Mouse (Mus musculus) 3T3-L1 (cell line): ENCODE data around the gene Rpl35.
"Not testable (repeated sequence)": the region's sequence is repeated elsewhere in the genome, so short reads cannot be mapped to it uniquely, and the experiment has no call there.

Experiments used
- DNase-seq: peaks from one replicate; pipeline ENCODE4 v3.0.0-alpha.2; 2015; ENCODE audit warnings: low read depth, low spot score

The Rpl35 gene

DNA sequence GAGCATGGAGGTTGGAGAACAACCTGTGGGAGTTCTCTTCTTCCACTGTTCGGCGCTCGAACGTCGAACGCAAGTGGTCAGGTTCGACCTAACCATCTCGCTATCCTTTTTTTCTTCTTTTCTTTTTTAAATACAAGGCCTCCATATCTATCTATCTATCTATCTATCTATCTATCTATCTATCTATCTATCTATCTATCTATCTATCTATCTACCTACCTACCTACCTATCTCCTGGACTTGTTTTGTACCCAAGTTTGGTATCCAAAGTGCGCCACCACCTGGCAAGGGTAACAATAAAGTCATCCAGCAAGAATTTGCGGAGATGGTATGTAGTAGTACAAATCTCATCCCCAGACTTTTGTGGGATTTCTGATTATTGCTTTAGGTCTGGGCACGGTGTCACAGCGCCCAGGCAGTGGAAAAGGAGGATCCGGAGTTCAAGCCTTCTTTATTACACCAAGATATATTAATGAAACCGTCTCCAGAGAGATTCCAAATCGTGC lies at the start of gene Rpl35:
Gene Rpl35 (minus strand): TSS at position 51 of the 506 bp plus-strand sequence.
- peak; percentile 82 for DNase-seq

DNA sequence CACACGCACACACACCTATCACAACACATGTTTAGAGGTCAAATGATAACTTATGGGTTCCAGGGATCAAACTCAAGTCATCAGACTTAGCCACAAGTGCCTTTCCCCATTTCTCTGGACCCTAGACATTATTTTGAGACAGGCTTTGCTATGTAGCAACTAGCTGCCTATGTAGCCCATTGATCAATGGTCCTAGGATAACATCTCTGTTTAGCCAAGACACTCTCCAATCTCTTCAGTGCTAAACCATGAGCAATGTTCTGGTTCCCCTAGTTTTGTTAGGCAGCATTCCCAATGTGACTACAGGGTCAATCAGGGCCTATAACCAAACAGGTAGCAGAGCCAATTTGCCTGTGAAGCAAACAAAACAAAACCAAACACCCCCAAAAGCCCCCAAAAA lies 43.1 kb upstream of the Rpl35 start:
- DNase-seq, result no peak

DNA sequence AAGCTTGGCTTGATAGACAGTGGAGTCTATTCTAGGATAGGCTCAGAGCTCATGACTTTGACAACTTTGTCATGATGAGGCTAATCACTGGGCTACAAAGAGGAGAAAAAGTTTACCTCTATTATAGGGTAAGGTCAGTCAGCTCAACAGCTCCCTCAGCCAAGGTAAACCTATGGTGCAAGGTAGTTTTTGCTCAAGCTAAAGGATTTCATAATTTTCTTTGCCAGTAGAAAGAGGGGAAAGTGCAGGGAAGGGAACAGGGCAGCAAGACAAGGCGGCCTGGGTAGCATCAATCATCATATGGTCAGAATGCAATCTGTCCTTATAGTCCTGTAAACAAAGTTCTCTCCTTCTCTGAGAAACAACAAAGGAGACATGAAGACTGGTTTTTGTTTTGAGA lies 34.8 kb upstream of the Rpl35 start:
- no peak for DNase-seq

DNA sequence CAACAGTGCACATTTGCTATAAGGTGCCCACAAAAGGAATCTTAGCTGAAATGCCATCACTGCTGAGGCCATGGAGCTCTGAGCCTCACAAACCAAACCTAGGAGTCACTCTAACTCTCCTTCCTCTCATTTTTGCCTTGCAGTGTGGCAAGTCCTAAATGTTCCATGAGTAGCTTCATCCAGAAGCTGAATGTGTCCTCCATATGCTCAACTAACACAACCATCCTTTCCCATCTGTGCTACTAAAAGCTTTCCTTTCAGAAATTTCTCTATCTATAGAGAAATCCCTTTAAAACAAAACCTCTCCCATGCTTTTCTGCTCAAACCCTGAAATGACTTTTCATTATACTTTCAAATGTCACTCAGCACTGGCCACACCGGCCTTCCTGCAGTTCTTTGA lies 26.2 kb upstream of the Rpl35 start:
- DNase-seq, result no peak

DNA sequence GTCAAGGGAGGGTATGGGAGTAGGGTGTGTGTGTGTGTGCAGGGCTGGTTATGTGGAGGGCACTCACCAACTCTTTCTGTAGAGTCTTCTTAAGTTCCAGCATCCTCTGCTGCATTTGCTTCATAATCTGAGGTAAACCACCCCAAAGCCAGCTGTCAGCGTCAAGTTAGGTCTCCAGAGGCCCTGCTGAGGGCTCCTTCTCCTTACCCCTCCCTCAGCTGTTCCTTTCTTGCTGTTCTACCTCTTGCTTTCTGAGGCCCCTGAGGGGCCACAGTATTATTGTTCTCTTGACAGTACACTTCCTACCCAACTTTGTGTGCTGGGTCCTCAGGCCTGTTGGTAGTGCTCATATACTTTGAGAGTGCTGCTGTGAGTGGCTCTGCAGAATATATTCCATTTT lies 14.6 kb upstream of the Rpl35 start:
- DNase-seq, result no peak

DNA sequence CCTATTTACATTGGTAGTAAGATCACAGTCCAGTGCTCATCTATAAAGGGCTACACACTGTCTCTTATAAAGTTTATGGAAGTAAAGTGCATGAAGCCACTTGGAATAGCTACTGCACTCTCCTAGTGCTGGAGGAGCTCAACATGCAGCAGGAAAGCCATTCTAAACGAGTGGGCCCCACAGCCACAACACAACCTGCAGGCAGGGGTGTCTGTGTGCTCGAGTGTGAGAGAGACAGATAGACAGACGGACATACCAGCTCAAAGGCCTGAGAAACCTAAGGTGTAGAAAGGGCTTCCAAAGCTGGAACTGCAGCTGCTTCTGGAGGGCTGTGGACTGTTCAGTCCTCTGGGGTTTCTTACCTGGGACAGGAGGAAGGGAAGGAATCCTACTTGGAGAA lies 11.2 kb upstream of the Rpl35 start:
- DNase-seq, result no peak

DNA sequence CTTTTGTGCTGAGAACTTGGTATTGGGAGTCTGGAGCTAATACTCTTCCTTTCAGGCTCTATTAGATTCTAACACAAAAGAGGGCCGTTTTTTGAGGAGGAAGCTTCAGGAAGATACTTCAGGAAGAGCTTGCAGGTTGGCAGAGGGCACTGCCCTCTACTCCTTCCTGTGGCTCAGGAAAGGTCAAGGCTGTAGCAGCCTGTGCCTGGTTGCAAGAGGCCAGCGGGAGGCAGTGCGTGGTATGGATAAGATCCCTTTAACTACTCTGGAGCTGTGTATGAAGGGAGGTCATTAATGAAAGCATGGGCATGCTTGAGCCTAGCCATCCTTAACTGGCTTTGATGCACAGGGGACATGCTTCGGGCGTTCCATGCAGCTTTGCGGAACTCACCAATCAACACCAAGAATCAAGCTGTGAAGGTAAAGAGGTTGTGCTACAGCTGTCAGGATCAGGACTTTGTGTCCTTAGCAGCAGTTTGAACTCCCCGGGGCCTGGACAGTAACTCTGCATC lies 7.4 kb upstream of the Rpl35 start:
- DNase-seq, result no peak

DNA sequence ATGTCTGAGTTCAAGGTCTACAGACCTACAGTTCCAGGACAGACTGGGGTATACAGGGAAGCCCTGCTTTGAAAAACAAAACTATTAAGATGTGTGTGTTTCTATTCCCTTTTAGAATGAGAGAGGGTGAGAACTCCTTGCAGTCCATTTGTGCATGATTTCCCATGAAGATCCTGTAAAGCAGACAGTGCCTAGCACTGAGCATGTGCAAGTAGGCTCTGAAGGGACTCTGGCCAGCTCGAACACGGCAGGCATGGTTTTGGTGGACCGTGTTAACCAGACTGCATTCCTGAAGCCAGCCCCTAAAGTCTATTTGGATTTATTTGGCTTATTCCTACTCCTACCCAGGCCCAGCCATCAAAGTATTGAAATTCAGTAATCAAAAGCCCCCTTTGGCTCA lies 6.5 kb upstream of the Rpl35 start:
- no peak for DNase-seq

DNA sequence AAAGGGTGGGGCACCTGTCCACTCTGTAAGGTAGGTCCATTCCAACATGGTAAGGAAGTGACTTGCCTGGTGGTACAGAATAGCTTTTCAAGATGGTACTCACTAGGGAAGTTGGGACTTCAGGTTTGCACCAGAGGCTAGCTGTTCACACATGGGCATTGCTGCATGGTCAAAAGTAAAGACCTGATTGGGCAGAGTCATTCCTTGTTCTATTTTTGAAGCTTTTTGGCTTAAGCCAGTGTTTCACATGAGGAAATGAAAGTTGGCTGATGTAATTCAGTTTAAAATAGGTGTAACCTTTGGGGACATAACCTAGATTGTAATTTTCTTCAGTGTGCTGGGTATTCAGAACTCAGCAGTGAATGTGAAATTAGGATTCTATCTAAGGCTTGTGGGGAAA lies 5.8 kb upstream of the Rpl35 start:
- peak; percentile 63 for DNase-seq

DNA sequence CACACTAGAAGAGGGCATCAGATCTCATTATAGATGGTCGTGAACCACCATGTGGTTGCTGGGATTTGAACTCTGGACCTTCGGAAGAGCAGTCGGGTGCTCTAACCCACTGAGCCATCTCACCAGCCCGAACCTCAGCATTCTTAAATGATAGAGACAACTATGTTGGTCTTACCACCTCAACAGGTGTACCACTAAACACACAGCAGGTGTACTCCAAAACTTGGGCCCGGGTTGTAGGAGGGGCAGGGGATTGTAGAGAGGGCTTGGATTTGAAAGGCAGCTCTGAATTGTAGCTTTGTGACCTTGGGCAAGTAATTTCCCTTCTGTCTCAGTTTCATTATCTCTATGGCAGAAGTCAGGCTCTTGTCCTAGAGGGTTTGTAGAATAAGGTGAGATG lies 4.7 kb upstream of the Rpl35 start:
- DNase-seq, result not testable (repeated sequence)

DNA sequence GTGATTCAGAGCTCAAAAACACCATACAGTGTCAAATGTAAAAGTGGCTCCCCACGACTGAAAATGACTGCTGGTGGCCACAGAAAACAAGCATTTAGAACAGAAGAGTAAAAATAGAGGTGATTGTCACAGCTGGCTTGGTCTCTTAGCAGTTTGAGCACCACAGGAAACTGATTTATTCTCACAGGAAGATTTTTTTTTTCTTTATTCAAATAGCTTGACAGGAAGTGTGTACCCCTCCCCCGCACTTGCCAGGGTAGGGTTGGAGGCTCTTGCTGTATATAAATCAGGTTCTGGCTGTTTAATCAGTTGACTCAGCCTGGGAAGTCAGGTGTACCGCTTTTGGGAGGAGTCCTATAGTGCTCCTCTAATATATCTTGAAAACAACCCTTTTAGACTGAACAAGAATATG lies 3.5 kb upstream of the Rpl35 start:
- DNase-seq, result peak; percentile 65

DNA sequence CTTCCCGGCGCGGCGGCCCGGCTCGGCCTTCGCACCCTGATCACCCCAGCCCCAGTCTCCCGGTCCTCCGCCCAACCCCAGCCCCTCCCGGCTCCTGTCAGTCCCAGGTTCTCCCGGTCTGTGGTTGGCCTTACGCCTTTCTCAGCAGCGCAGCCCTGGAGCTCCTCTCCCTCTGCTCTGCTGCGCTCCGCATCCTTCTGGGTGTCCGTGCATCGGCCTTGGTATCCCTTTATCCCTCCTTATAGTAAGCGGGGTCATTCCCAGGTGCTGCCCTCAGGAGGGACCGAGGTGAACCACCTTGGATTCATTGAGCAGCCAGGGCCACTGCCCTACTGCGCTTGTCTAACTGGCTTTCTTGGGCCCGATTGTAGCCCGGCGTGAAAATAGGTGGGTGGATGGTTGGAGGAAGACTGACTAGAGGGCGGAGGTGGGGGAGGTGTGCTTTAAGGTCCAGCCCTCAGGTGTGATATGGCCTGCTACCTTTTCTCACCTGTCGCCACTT lies 3.0 kb upstream of the Rpl35 start:
- peak; percentile 54 for DNase-seq

DNA sequence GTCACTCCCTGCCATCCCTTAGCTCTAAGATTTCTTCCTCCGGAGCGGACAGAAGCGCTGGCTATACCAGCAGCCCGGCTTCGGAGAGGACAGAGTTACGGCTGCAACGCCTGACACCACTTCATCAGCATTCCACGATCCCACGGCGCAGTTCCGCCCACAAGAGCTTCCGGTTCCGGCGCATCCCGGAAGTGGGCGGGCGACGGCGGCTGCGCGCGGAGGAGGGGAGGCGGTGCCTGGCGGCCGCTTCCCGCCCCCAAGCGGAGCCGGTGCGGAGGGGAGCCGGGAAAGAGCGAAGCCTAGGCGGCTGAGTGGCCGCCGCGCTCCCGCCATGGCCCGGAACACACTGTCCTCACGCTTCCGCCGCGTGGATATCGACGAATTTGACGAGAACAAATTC lies 2.4 kb upstream of the Rpl35 start:
- peak; percentile 92 for DNase-seq

DNA sequence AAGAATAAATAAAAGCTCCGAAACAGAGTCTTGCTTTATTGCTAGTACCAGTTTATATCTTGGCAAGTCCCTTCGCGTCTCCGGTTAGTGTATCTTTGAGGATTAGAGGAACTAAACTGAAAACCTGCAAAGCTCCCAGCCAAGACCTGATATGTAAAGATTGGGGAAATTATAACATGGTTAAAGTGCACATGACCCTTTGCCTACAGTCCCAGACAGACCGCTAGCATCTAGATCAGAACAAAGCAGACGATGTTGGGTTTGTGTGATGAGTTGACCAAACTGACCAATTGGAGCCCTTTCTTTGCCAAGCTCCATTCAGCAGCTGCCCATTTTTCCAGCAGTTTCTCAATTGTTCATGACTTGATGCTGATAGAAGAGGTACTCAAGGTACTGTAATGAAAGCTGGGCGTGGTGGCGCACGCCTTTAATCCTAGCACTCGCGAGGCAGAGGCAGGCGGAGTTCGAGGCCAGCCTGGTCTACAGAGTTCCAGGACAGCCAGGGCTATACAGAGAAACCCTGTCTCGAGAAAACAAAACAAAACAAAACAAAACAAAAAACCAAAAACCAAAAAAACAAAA lies 816 bp upstream of the Rpl35 start:
- no peak for DNase-seq

DNA sequence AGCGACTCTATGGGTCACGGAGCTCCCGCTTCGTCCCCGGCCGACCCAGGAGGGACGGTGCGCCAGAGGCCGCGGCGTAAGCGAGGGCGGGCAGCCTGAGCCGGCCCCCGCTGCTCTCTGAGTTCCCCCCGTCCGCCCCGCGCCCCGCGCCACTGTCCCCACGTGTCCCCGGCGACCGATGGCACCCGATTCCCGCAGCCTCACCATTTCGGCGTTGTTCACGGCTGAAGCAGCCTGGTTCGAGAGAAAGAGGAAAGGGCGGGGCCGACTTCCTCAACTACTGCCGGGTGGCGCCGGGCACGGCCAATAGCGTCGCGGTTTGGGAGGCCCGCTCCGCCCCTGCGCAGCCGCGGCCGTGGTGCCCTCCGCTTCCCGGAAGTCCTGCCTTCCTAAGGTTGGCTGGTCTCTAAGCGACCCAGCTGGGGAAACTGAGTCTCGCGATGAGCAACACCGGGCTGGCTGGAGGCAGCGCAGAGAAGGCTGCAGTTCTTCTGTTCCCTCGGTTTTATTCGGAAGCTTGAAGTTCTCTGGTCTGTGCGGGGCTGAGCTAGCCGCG lies 466 bp downstream of the Rpl35 start, which contains the start of gene Arpc5l:
Gene Arpc5l (plus strand): TSS at position 469 of the 556 bp plus-strand sequence.
- DNase-seq, result peak; percentile 95

DNA sequence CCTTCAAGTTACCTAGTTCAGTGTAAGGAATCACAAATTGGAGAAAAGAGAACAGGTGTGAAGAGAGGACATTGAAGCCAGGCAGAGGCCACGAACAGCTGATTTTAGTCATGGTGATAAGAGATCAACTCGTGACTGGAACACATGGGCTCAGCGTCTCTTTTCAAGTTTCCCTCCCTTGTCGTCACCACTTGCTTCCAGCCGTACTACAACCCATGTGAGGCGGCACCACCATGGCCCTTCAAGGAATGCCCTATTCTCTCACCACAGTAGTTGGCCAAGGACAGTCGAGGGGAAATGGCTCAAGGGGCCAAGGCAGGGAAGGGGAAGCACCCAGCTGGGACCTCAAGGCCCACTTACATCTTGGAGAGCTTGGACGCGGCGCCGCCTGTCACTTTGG lies 1.1 kb downstream of the Rpl35 start:
- peak; percentile 66 for DNase-seq

DNA sequence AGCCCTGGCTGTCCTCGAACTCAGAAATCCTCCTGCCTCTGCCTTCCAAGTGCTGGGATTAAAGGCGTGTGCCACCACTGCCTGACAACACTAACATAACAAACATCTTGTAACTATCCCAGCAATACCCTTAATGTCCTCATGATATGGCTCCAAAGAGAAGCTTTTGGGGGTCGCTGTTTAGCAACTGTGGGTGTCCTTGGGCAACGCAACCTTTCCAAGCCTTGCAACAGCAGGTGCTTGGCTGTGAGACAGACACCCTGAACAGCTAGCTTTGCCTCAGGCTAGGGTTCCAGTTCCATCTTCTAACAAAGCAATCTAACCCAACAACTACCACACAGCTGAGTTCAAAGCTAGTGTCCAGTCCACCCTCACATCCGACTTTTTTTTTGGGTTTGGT lies 1.9 kb downstream of the Rpl35 start:
- peak; percentile 29 for DNase-seq

DNA sequence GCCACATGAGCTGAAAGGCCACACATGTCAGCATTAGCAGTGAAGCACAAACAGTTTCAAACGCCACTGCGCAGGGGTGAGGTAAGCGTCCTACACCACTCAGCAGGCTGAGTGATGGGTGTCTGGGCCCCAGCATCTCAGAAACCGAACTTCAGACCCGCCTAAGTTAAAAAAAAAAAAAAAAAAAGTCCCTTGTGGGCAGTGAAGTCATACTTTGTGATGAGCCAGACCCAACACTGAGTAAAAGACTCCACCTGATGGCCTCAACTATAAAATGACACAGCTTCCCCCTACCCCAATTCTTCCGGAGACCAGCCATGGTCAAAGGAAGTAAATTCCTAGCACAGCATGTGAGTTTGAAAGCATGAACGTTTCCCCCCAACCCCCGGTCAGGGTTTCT lies 2.3 kb downstream of the Rpl35 start:
- peak; percentile 51 for DNase-seq

DNA sequence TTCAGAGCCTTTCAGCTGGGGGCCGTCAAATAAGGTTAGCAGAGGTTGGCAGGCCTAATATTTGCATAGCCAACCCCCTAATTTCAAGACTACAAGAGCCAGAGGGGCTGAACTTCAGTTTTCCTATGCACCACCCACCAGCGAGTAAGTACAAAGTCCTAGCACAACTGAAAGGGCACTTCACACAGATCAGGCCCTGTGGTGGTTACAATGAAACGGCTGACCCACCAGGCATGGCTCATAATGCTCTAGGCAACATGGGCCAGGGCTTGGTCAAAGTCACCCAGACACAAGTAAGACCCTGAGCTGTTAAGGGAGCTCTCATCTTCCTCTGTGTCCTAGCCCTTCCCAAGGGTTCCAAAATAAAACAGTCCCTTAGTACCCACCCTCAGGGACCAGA lies 3.6 kb downstream of the Rpl35 start:
- DNase-seq, result no peak

DNA sequence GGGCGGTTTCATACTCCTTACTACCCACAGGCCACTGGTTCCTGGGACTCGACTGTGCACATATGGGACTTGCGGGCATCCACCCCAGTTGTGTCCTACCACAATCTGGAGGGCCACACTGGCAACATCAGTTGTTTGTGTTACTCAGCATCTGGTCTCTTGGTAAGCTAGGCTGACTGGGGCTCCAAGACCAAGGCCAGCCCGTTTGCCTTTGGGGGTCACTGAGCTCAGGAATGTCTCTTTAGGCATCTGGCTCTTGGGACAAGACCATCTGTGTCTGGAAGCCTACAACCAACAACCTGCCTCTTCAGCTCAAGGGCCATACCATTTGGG lies 4.9 kb downstream of the Rpl35 start:
- DNase-seq, result no peak

DNA sequence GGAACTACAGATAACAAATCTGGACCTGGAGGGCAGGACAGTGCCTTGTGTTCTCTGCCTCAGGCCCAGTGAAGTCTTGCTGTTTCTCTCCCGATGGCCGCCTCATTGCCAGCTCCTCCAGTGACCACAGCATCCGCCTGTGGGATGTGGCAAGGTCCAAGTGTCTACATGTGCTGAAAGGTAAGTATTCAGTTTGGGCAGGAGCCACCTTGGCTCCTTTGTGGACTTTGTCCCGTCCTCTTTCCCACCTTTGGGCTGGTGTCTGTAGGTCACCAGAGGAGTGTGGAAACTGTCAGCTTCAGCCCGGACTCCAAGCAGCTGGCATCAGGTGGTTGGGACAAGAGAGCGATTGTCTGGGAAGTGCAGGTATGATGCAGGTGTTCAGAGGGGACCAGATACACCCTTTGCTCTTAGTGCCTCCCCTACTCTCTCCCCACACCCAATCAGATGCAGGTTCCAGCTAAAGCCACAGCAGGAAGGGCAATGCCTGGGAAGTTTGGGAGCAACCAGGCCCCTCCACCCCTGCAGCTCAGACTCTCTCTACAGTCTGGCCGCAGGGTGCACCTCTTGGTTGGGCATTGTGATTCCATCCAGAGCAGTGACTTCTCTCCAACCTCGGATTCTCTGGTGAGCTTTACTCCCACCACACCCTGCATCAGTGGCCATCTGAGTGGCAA lies 5.4 kb downstream of the Rpl35 start:
- no peak for DNase-seq

DNA sequence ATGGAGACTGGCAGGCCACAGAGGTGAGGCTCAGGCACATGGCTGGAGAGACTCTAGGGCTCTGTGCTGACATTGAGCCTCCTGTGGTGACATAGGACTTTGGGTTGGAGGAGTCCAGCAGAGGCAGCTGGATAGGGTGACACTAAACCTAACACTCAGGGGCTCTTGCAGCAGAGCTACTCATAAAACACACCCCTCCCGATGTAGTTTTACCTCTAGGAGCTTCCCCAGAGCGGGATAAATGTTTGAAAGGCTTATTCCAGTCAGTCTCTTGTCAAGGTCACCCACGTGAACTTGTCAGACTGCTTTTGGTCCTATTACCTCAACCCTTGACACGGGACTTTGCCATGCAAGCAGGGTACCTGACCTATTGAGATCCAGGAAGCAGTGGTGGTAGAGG lies 6.0 kb downstream of the Rpl35 start:
- no peak for DNase-seq
